Mouse (Mus musculus): ENCODE data around the gene Gpc6.

Gpc6 gene

GRCm38 (mm10) chr14:117473378-117473777 is 548.3 kb downstream of the Gpc6 start:
- DNase-seq (ENCODE audit: low read depth) = no peak

DNA sequence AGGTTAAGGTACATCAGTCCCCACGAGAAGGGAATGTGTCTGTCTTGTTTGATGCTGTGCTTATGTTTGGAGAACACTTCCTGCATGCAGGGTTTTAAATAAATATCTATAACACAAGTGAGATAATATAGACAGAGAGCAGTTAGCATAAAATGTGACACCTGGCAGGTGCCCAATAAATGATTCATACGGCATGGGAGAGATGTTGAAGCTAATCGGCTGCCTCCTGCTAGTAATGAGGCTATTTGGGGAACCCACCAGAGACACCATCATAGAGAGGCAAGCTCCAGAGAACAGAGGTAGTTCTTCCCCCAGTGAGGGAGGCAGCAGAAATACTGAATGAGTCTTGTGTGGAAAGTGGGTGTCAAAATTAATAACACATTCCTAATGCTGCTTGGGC is 553.8 kb downstream of the Gpc6 start:
- no peak for DNase-seq (ENCODE audit: low read depth)

DNA sequence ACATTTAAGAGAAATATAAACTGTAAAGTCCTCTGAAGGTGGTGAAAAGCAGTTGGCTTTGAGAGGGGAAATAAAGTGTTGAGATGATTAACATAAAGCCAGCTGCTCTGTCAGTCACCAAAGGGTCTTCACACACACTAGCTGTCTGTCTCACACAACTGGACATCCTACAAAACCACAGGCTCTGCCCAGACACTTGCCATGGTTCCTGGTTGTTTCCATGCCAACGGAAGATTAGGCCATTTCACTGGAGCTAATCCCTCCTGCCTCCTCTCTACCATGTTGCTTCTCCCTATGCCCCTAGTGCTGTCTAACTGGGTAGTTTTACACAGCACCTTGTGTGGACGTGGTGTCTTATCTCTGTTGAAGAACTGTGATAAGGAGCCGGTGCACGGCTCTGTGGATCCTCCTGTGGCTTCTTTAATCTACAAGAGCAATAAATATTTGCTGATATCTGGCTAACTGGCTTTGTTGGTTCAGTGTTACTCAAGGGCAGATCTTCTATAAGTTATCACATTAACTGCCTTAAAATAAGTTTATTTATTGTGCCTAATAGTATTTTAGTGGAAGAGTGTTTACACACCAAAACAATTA is 562.1 kb downstream of the Gpc6 start:
- DNase-seq (ENCODE audit: low read depth) = no peak

DNA sequence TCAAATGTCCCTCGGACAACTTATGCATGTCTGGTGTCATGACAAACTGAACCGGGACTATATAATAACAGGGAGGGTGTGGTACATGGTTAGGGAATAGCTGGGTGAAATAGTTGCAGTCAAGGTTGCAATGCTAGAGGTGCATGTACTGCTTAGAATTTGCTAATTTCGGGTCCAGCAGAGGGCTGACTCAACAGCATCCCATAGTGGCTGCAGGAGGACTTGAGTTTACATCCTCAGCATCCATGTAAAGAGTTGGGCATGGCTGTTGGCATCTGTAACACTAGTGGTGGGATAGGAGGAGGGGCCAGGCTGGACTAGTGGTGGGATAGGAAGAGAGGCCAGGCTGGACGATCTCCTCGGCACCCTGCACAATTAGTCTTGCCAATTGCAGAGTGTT is 565.4 kb downstream of the Gpc6 start:
- no peak for DNase-seq (ENCODE audit: low read depth)

GRCm38 (mm10) chr14:117495118-117495517 is 570.0 kb downstream of the Gpc6 start:
- DNase-seq (ENCODE audit: low read depth) = no peak

GRCm38 (mm10) chr14:117498785-117499184 is 573.7 kb downstream of the Gpc6 start:
- no peak for DNase-seq (ENCODE audit: low read depth)

GRCm38 (mm10) chr14:117499354-117499753 is 574.2 kb downstream of the Gpc6 start:
- DNase-seq (ENCODE audit: low read depth) = no peak

DNA sequence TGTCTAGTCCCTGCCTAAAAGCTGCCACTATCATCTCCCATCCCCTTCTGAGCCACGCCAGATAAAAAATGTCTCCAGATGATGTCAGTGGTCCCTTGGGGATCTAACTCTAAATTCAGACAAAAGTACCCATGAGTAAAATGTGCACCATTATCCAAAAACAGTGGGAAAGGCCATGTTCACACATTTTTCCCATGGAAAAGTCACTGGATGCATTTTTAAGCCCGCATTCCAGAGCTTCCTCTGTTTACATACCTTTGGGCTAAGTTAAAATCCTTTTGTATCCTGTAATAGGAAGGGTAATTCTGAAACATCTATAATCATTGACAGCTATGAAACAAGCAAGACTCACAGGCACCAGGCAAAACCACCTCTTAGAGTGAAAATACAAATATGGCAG is 589.7 kb downstream of the Gpc6 start:
- no peak for DNase-seq (ENCODE audit: low read depth)

GRCm38 (mm10) chr14:117519574-117519973 is 594.5 kb downstream of the Gpc6 start:
- DNase-seq (ENCODE audit: low read depth) = no peak

- DNase-seq (ENCODE audit: low read depth) = no peak
Observed at GRCm38 (mm10) chr14:117520706-117521105, 595.6 kb downstream of the Gpc6 start.

GRCm38 (mm10) chr14:117525133-117525532 is 600.0 kb downstream of the Gpc6 start:
- DNase-seq (ENCODE audit: low read depth) = no peak

- no peak for DNase-seq (ENCODE audit: low read depth)
Observed at GRCm38 (mm10) chr14:117527053-117527452, 601.9 kb downstream of the Gpc6 start.

DNA sequence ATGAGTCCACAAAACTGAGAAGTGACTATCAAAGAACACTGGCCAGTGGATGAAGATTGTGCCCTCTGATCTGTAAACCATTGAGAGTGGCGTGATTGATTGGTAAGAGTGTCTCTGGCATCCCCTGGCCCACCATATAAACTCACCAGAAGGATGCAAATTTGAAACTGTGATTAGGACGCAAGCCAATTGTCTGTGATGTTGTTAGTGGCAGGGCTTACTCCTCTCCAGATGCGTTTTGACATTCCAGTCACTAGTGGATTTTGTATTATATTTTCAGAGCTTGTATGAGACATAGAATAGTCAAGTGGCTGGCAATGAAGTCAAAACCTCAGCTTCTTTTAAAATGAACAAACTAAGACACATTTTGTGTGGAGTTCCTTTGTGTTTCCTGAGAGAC is 604.3 kb downstream of the Gpc6 start:
- no peak for DNase-seq (ENCODE audit: low read depth)

DNA sequence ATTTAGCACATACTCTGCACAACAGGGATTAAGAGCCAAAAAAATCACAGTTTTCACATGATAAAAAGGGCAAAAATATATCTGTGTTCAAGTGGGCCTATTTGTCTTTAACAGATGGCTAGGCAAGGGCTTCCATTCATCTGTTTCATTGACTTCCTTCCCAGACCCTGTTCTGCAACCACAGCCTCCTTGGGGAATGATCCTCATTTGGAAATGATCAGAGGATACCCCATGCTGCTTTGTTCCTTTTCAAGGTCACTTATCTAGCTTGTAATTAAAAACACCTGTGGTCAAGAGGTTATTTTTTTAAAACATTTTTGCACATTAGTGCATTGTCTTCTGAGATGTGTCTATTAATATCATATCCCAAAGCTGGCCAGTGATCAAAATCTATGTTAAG is 627.7 kb downstream of the Gpc6 start:
- no peak for DNase-seq (ENCODE audit: low read depth)

DNA sequence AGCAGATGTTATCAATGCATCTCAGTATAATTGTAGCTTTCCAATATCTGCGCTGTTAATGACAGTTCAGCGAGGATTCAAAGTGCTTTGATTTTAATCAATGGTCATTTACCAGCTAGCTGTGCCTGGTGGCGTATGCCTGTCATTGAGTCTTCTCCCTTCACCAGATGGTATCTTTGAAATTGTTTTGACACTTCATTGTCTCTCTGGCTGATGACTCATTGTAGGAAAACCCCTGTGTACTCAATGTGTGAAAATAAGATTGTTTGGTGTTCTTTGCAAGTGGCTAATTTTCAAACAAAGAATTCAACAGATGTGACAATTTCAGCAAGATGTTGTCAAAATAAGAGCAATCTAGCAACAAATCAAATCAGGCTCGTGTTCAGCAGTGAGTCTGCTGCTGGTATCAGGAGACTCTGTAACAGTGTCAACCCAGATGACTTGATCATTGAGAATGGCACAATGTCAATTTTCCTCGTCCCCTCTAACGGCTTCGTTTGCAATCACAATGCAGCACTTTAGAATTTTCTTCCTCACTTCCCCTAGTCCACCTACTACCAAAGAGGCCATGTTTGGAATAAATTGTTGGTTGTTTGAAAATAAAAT is 631.7 kb downstream of the Gpc6 start:
- DNase-seq (ENCODE audit: low read depth) = no peak

- no peak for DNase-seq (ENCODE audit: low read depth)
Observed at GRCm38 (mm10) chr14:117562146-117562545, 637.0 kb downstream of the Gpc6 start.

DNA sequence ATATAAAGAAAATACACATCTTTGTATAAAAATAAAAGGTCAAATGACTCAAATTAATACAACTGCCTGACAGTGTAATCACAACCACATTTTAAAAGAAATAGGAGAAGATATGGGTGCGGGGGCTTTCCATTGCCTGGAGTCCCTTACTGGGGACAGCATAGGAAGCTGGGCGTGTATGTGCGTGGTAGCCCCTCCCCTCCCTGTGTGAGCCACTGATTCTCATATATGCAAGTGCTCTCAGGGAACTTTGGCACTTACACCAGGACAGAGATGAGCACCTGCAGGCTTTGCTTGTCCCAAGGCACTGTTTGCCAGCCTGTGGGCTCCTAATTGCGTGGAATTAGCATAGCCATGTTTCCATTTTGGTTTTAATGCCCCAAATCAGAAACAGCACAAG is 644.2 kb downstream of the Gpc6 start:
- DNase-seq (ENCODE audit: low read depth) = no peak

DNA sequence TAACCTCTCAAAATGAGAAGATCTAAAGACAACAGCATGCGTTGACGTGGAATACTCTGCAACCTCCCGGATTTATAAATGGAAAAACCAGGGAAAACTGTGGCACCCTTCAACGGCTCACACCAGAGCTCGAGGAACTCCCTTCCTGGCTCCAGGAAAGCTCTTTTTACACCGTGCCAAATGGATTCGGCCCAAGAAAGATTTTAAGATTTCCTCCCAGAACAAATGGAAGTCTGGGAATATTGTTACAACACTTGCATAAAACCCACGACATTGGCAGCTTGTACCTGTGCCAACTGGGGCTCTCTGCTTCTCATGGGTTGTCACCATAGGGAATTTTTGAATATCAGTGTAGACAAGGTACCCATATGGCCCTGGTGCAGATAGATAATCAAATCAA is 647.1 kb downstream of the Gpc6 start:
- no peak for DNase-seq (ENCODE audit: low read depth)

DNA sequence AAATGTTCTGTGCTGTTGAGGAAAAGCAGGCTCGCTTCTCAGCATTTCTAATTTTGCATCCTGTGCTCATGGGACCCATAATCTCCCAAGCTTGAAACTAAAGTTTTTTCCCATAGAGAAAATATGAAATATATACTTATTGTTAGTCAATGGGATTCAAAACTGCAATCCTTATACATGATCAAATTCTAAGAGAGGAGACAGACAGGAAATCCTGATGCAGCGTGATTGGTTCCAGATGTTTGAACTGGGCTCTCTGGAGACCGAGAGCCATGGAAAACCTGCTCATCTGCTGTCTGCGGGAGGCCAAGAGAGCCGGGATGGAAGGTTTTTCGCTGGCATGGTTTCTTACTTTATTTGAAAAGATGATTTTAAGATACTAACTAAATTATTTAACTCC is 649.1 kb downstream of the Gpc6 start:
- DNase-seq (ENCODE audit: low read depth) = no peak

DNA sequence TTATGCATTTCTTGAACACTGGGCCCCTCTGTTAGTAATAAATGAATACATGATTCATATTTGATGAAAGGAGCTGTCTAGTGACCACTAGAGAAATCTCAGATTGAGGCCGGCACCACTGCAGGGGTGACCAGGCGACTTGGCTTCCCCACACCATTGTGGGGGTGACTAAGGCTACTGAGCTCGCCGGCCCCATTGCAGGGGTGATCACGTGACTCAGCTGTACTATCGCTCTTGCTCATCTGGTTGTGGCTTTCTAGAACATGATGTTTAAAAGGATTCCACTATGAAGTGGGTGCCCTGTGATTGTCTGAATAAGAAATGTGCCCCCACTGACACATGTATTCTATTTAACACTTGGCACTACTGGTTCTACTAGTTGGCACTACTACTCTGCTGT is 656.6 kb downstream of the Gpc6 start:
- DNase-seq (ENCODE audit: low read depth) = no peak

DNA sequence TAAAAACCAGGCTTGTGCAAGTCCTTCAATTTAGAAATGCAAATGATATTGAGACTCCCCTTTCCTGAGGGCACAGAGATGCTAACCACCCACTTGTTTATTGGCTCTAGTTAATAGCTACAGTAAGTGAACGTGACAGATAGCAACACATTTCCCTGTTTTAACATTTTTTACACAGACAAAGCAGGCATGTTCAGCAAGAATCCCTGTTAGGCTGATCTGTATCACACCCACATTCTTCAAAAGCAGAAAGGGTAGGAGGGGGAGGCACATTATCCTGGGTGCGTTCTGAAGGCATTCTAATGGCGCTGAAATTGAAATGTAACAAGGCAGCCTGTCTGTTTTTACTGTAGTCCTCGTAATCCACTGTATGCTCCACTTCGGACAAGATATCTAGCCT is 674.6 kb downstream of the Gpc6 start:
- DNase-seq (ENCODE audit: low read depth) = no peak

DNA sequence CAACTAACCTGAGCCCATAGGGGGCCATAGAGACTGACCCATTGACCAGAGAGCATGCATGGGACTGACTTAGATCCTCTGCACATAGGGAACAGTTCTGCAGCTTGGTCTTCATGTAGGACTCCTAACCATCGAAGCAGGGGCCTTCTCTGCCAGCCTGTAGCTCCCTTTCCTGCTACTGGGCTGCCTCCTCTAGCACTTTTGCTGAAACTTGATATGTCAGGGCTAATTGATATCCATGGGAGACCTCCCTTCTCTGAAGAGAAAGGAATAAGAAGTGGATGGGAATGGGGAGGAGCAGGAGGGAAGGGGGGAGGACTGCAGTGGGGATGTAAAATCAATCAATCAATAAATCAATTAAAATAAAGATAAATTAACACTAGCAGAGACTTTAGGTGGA is 678.7 kb downstream of the Gpc6 start:
- DNase-seq (ENCODE audit: low read depth) = no peak

GRCm38 (mm10) chr14:117605750-117606149 is 680.6 kb downstream of the Gpc6 start:
- no peak for DNase-seq (ENCODE audit: low read depth)

DNA sequence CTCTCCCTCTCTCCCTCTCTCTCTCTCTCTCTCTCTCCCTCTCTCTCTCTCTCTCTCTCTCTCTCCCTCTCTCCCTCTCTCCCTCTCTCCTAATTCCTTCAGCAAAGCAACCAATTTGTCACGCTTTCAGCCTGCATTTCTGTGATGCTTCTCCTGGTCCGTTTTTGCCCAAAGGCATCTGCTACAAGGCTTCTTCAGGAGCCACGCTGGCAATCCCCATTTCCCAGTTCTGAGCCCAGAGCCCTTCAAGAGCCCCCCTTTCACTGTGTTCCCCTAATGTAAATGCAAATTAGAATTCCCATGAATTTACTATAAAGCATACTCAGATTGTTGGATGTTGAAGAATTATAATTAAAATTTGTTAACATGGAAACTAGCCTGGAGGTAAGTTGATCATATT is 686.0 kb downstream of the Gpc6 start:
- DNase-seq (ENCODE audit: low read depth) = no peak

Measured in fibroblast of lung, adult 2 months (primary cell).